ENCODE assay signal across 9 mouse cellular contexts in genomic region chr4:106936041-106936440, GRCm38 (mm10). TPM values are rescaled to one million over a fixed set of nuclear protein-coding genes. Genes with fewer than 3 reads are reported as not detected.
A peak's percentile ranks its signal among the peaks of the same experiment; 100 is the strongest.
DNase-seq lines count a peak whose midpoint lies in the region; ATAC-seq and TF ChIP-seq lines count a peak whose summit lies in the region.
"Had no signal": no experiment of that assay in that cellular context is flagged by ENCODE, and none has a peak within 500 bp of the region (broad histone marks: within the 10 kb centered on the region; RNA-seq: fewer than 3 reads in every experiment).

No protein-coding gene starts in this region.

- peaks cover 3% of the 10 kb centered on the region; the same call in 1 of the 2 replicates for H3K36me3 ChIP-seq in heart, embryonic 11.5 days (ENCODE audit: control insufficient read depth, insufficient read depth, low read length)
- no peaks in the 10 kb centered on the region; the same call in 1 of the 2 replicates for H3K36me3 ChIP-seq in lung, embryonic 16.5 days (ENCODE audit: control insufficient read depth, insufficient read depth, low read length)
- peaks cover 61% of the 10 kb centered on the region for H3K36me3 ChIP-seq in limb, embryonic 14.5 days (ENCODE audit: control insufficient read depth, insufficient read depth, low read length)

- H3K27ac ChIP-seq in heart, embryonic 11.5 days (ENCODE audit: low read depth, low read length): peak overlapping the region; percentile 67; the same call in 1 of the 2 replicates
- H3K27ac ChIP-seq in lung, embryonic 16.5 days (ENCODE audit: low read length): peak overlapping the region; percentile 59; the same call in 1 of the 2 replicates
- 0 out of 2 replicates have a peak overlapping the region, but pooled peaks have one; percentile 55 for H3K27ac ChIP-seq in limb, embryonic 14.5 days (replicated peaks; ENCODE audit: low read depth, low read length)

- TF ChIP-seq POLR2A in limb, embryonic 14.5 days (IDR thresholded peaks at IDR 0.05; ENCODE audit: borderline replicate concordance, extremely low read depth, insufficient read depth, insufficient read length): no peak

- no peak overlapping the region for H3K4me3 ChIP-seq in heart, embryonic 11.5 days (ENCODE audit: low read depth, low read length)
- no peak overlapping the region for H3K4me3 ChIP-seq in lung, embryonic 16.5 days (ENCODE audit: low read length)
- H3K4me3 ChIP-seq in limb, embryonic 14.5 days (replicated peaks; ENCODE audit: low read length): no peak overlapping the region

- DNase-seq in heart, postnatal 14 days: no peak
- DNase-seq in lung, adult 18-20 months: no peak
- no peak for DNase-seq in limb, embryonic 14.5 days (ENCODE audit: low spot score)
- no peak for DNase-seq in adrenal gland, postnatal 4 days (ENCODE audit: low spot score in 2 of 2)
- no peak for DNase-seq in left cerebral cortex, postnatal 25 days (ENCODE audit: low spot score in 2 of 2)
- DNase-seq in Muller cell, postnatal 12 days (ENCODE audit: inconsistent ontology term): no peak
- DNase-seq: kidney, adult 18-20 months had no signal

- H3K4me1 ChIP-seq in heart, embryonic 11.5 days (ENCODE audit: control insufficient read depth, insufficient read depth, low read length): peaks cover 82% of the 10 kb centered on the region
- peaks cover 60% of the 10 kb centered on the region for H3K4me1 ChIP-seq in lung, embryonic 16.5 days (replicated peaks; ENCODE audit: control insufficient read depth, insufficient read depth, low read length)
- H3K4me1 ChIP-seq in limb, embryonic 14.5 days (ENCODE audit: control insufficient read depth, insufficient read depth, low read length): peaks cover 50% of the 10 kb centered on the region

- intact Hi-C loops in heart, postnatal 14 days (cut with DNase I): no loop called here
- intact Hi-C loops in left cerebral cortex, postnatal 25 days (cut with DNase I): no loop called here

- H3K27me3 ChIP-seq in heart, embryonic 11.5 days (ENCODE audit: control insufficient read depth, insufficient read depth, low read length): no peaks in the 10 kb centered on the region
- H3K27me3 ChIP-seq in lung, embryonic 16.5 days (ENCODE audit: control insufficient read depth, insufficient read depth, low read depth, low read length): no peaks in the 10 kb centered on the region
- H3K27me3 ChIP-seq in limb, embryonic 14.5 days (ENCODE audit: control insufficient read depth, insufficient read depth, low read length): no peaks in the 10 kb centered on the region

- H3K9me3 ChIP-seq in heart, embryonic 11.5 days (replicated peaks; ENCODE audit: control insufficient read depth, low read length): no peaks in the 10 kb centered on the region
- H3K9me3 ChIP-seq in lung, embryonic 16.5 days (ENCODE audit: control insufficient read depth, low read length): no peaks in the 10 kb centered on the region
- no peaks in the 10 kb centered on the region for H3K9me3 ChIP-seq in limb, embryonic 14.5 days (ENCODE audit: control insufficient read depth, low read length)

- peak overlapping the region; percentile 36; the same call in 1 of the 2 replicates for H3K9ac ChIP-seq in heart, embryonic 11.5 days (ENCODE audit: low read depth, low read length)
- H3K9ac ChIP-seq in lung, embryonic 16.5 days (ENCODE audit: low read length): no peak overlapping the region
- H3K9ac ChIP-seq in limb, embryonic 14.5 days (ENCODE audit: low read depth, low read length, severe bottlenecking): no peak overlapping the region

- no peak overlapping the region for H3K4me2 ChIP-seq in heart, embryonic 11.5 days
- H3K4me2 ChIP-seq in lung, embryonic 16.5 days (ENCODE audit: low read depth, low read length): no peak overlapping the region
- H3K4me2 ChIP-seq in limb, embryonic 14.5 days (replicated peaks; ENCODE audit: low read depth, low read length, severe bottlenecking): no peak overlapping the region

- 80% methylated on average over 3 of the region's 3 CpGs for WGBS in heart, embryonic 11.5 days (ENCODE audit: insufficient replicate concordance)
- 72% methylated on average over 3 of the region's 3 CpGs for WGBS in lung, embryonic 16.5 days
- WGBS in limb, embryonic 14.5 days: 65% methylated on average over 3 of the region's 3 CpGs

- ATAC-seq in heart, embryonic 11.5 days (replicated peaks; ENCODE audit: insufficient number of reproducible peaks, low FRiP score, low TSS enrichment): no peak
- no peak for ATAC-seq in lung, embryonic 16.5 days (ENCODE audit: low read depth)
- ATAC-seq in limb, embryonic 14.5 days (ENCODE audit: low FRiP score, low read depth): no peak

RNA-seq across cellular contexts. Expression of gene Ssbp3, which starts 25.5 kb away (rescaled TPM):
- 54.2 and 63.4 TPM in 2 replicates for polyA plus RNA-seq in heart, embryonic 11.5 days (2014; fragmentation: Nextera tagmentation; extraction: Ambion mirVana)
- total RNA-seq in heart, postnatal 14 days (2021): 10 to 100 TPM; 42.5 to 46.9 TPM
- polyA plus RNA-seq in lung, embryonic 16.5 days (2015; fragmentation: Nextera tagmentation; extraction: Ambion mirVana): 49.5 and 61.7 TPM in 2 replicates
- polyA plus RNA-seq in limb, embryonic 14.5 days (2012; rRNA removed): 191 and 202 TPM in 2 replicates
- 94.3 and 115 TPM in 2 replicates for polyA plus RNA-seq in limb, embryonic 14.5 days (2014; fragmentation: Nextera tagmentation; extraction: Ambion mirVana)
- 100 to 1,000 TPM in 1 of 2 experiments, 10 to 100 TPM in 1; 95.2 to 103 TPM for total RNA-seq in adrenal gland, postnatal 4 days (2021)
- 100 to 1,000 TPM; 138 to 157 TPM for total RNA-seq in left cerebral cortex, postnatal 25 days (2021)
